Mouse (Mus musculus): Measurements from ENCODE around the gene Lypd4. TPM values are rescaled to one million over a fixed set of nuclear protein-coding genes. Genes with fewer than 3 reads are reported as not detected.
"Not testable (repeated sequence)": the region's sequence is repeated elsewhere in the genome, so short reads cannot be mapped to it uniquely, and the experiment has no call there.

The Lypd4 gene
- total and polyA plus RNA-seq, 2 experiments, result not detected

DNA sequence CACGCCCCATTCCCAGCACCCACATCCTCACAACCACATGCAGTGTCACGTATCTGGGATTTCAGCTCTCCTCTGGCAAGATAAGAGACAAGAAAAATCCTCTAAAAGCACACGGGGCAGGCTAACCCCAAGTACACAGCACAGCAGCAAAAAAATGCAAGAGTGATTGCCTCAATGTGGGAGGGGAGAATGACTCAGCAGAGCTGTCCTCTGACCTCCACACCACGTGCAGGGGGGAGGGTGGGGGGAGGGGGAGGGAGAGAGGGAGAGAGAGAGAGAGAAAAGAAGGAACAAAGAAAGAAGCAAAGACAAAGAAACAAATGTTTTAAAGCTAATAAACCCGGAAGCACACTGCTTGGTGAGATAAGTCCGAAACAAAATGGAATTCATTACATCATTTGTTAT, 18.8 kb downstream of the Lypd4 start:
- H3K36me3 ChIP-seq (ENCODE audit: control insufficient read depth, insufficient read depth, low read length), result no peaks in the 10 kb centered on the region
- no peaks in the 10 kb centered on the region for H3K27me3 ChIP-seq (ENCODE audit: control insufficient read depth, insufficient read depth, low read length)
- no peaks in the 10 kb centered on the region for H3K79me2 ChIP-seq (ENCODE audit: control insufficient read depth, insufficient read depth, low read length)
- H3K9ac ChIP-seq (ENCODE audit: low read depth, low read length), result no peak overlapping the region
- TF ChIP-seq POLR2A (IDR thresholded peaks at IDR 0.05; ENCODE audit: extremely low read depth, insufficient read depth, low read length) (no peak), CTCF (IDR thresholded peaks at IDR 0.05; ENCODE audit: low read depth, low read length) (no peak)
- 24% methylated on average over 6 of the region's 6 CpGs for WGBS
- H3K4me1 ChIP-seq (ENCODE audit: control insufficient read depth, insufficient read depth, low read length), result peaks cover 8% of the 10 kb centered on the region
- DNase-seq (ENCODE audit: extremely low read depth, low read depth, low spot score), result peak; percentile 86
- peak overlapping the region; percentile 72 for H3K27ac ChIP-seq (replicated peaks; ENCODE audit: insufficient read depth, low read depth, low read length)
- H3K4me3 ChIP-seq (ENCODE audit: insufficient read depth, low read depth, low read length), result no peak overlapping the region

DNA sequence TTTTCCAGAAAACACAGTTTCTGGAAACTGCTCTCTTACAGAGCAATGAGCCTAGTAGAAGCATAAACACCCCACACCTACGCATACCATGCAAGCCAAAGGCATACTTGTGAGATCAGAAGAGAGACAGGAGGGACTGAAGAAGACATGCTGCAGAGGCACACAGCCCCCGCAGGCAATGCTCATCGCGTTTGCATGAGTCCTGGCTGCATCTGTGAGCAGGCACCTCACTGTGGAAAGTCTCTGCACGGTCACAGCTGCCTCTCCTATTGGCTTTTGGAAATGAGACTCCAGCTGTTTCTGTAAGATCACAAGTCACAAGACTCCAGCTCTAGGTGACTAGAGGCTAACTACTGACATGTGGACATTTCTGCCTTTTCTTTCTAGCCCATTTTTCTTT, 19.6 kb downstream of the Lypd4 start:
- Histone ChIP-seq H3K36me3 (ENCODE audit: control insufficient read depth, insufficient read depth, low read length) (no peaks in the 10 kb centered on the region), H3K27ac (replicated peaks; ENCODE audit: insufficient read depth, low read depth, low read length) (peak overlapping the region; percentile 80), H3K27me3 (ENCODE audit: control insufficient read depth, insufficient read depth, low read length) (no peaks in the 10 kb centered on the region), H3K4me1 (ENCODE audit: control insufficient read depth, insufficient read depth, low read length) (peaks cover 8% of the 10 kb centered on the region), H3K4me3 (ENCODE audit: insufficient read depth, low read depth, low read length) (no peak overlapping the region), H3K79me2 (ENCODE audit: control insufficient read depth, insufficient read depth, low read length) (no peaks in the 10 kb centered on the region), H3K9ac (ENCODE audit: low read depth, low read length) (no peak overlapping the region)
- WGBS, result 11% methylated on average over 5 of the region's 5 CpGs
- no peak for TF ChIP-seq POLR2A (IDR thresholded peaks at IDR 0.05; ENCODE audit: extremely low read depth, insufficient read depth, low read length)
- TF ChIP-seq CTCF (IDR thresholded peaks at IDR 0.05; ENCODE audit: low read depth, low read length), result no peak
- no peak for DNase-seq (ENCODE audit: extremely low read depth, low read depth, low spot score)

DNA sequence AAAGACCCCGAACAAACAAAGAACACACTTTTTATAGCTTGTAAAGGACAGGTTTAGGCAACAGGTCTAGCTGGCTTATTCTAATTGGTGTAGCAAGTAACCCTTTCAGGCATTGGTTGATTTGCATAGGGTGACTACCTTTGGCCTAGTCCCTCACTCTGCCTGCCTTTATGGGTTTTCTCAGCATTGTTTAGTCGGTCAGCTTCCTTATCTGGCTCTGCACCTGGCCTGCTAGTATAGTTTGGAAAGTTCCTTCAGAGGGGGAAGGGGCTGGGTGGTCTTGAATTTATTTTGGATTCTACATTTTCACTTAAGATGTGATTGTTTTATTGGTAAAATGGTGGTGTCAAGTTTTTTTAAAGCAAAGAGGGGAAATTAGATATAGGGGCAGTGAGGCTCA, 23.2 kb downstream of the Lypd4 start:
- H3K27me3 ChIP-seq (ENCODE audit: control insufficient read depth, insufficient read depth, low read length), result not testable (repeated sequence)
- WGBS, result 43% methylated on average over 2 of the region's 2 CpGs

DNA sequence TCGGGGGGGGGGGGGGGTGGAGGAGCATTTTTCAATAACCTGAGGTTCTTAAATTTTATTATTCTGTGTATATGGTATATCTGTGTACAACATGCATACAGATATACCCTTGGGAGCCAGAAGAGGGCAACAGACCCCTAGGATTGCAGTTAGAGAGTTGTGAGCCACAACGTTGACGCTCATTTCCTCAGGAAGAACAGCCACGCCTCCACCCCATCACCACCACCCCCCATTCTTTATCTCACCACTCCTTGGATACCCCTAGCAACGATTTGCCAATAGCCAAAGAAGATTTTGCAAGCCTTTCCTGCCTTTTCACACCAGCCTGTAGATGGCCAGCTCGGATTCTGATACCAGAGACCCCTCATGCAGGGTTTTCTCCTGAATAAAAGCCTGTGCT, 24.0 kb downstream of the Lypd4 start:
- no peak for TF ChIP-seq CTCF (IDR thresholded peaks at IDR 0.05; ENCODE audit: low read depth, low read length)
- TF ChIP-seq POLR2A (IDR thresholded peaks at IDR 0.05; ENCODE audit: extremely low read depth, insufficient read depth, low read length), result no peak
- Histone ChIP-seq H3K27ac (replicated peaks; ENCODE audit: insufficient read depth, low read depth, low read length) (no peak overlapping the region), H3K9ac (ENCODE audit: low read depth, low read length) (no peak overlapping the region), H3K4me3 (ENCODE audit: insufficient read depth, low read depth, low read length) (no peak overlapping the region), H3K36me3 (ENCODE audit: control insufficient read depth, insufficient read depth, low read length) (no peaks in the 10 kb centered on the region), H3K27me3 (ENCODE audit: control insufficient read depth, insufficient read depth, low read length) (no peaks in the 10 kb centered on the region), H3K4me1 (ENCODE audit: control insufficient read depth, insufficient read depth, low read length) (peaks cover 19% of the 10 kb centered on the region), H3K79me2 (ENCODE audit: control insufficient read depth, insufficient read depth, low read length) (no peaks in the 10 kb centered on the region)
- WGBS, result 30% methylated on average over 6 of the region's 6 CpGs
- DNase-seq (ENCODE audit: extremely low read depth, low read depth, low spot score), result no peak

More for the DNA sequence above, 23.2 kb downstream of the Lypd4 start:
- H3K79me2 ChIP-seq (ENCODE audit: control insufficient read depth, insufficient read depth, low read length); H3K9ac ChIP-seq (ENCODE audit: low read depth, low read length); H3K27ac ChIP-seq (replicated peaks; ENCODE audit: insufficient read depth, low read depth, low read length); H3K36me3 ChIP-seq (ENCODE audit: control insufficient read depth, insufficient read depth, low read length); DNase-seq (ENCODE audit: extremely low read depth, low read depth, low spot score); H3K4me3 ChIP-seq (ENCODE audit: insufficient read depth, low read depth, low read length): not testable (repeated sequence)
- H3K4me1 ChIP-seq (ENCODE audit: control insufficient read depth, insufficient read depth, low read length), result peaks cover 20% of the 10 kb centered on the region

DNA sequence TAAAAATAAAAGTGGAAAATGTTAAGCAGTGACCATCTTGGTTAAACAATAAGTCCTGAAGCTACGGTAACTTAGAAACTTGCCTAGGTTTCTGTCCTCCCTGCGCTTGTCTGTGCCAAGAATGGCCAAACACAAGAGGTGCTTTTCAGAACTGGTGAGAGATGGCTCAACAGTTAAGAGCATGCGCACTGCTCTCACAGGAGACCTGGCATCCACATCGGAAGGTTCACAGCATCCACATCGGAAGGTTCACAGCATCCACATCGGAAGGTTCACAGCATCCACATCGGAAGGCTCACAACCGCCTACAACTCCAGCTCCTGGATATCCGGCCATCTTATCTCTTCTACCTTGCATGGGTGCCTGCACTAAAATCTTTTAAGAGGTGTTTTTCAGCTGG, 24.6 kb downstream of the Lypd4 start:
- WGBS, result 61% methylated on average over 9 of the region's 9 CpGs

DNA sequence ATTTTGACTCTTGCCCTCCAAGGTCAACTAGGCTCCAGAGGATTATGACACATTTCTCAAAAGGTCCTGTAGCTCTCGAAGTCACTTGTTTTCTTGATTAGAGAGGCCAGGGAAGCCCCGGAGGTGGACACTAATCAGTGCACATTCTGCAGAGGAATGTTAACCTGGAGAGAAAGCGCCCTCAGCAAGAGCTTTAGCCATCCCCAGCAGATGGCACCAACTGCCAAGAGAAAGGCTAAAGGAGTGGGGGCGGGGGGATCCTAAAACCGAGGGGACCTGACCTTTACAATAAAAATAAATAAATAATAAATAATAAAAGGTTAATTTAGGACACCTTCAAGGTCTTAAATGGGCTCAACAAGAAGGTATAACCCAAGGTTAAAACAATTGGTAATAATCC, 25.6 kb downstream of the Lypd4 start:
- H3K36me3 ChIP-seq (ENCODE audit: control insufficient read depth, insufficient read depth, low read length), result no peaks in the 10 kb centered on the region
- no peak overlapping the region for H3K4me3 ChIP-seq (ENCODE audit: insufficient read depth, low read depth, low read length)
- no peaks in the 10 kb centered on the region for H3K79me2 ChIP-seq (ENCODE audit: control insufficient read depth, insufficient read depth, low read length)
- DNase-seq (ENCODE audit: extremely low read depth, low read depth, low spot score), result no peak
- H3K9ac ChIP-seq (ENCODE audit: low read depth, low read length), result no peak overlapping the region
- TF ChIP-seq POLR2A (IDR thresholded peaks at IDR 0.05; ENCODE audit: extremely low read depth, insufficient read depth, low read length), result no peak
- TF ChIP-seq CTCF (IDR thresholded peaks at IDR 0.05; ENCODE audit: low read depth, low read length), result peak; percentile 53
- WGBS, result 19% methylated on average over 5 of the region's 5 CpGs
- peak overlapping the region; percentile 50 for H3K27ac ChIP-seq (replicated peaks; ENCODE audit: insufficient read depth, low read depth, low read length)
- peaks cover 12% of the 10 kb centered on the region; the same call in 1 of the 2 replicates for H3K4me1 ChIP-seq (ENCODE audit: control insufficient read depth, insufficient read depth, low read length)
- no peaks in the 10 kb centered on the region for H3K27me3 ChIP-seq (ENCODE audit: control insufficient read depth, insufficient read depth, low read length)

More for the DNA sequence above, 24.6 kb downstream of the Lypd4 start:
- H3K27ac ChIP-seq (replicated peaks; ENCODE audit: insufficient read depth, low read depth, low read length), result no peak overlapping the region
- peak; percentile 72 for DNase-seq (ENCODE audit: extremely low read depth, low read depth, low spot score)
- no peak overlapping the region for H3K4me3 ChIP-seq (ENCODE audit: insufficient read depth, low read depth, low read length)
- peaks cover 16% of the 10 kb centered on the region for H3K4me1 ChIP-seq (ENCODE audit: control insufficient read depth, insufficient read depth, low read length)
- TF ChIP-seq CTCF (IDR thresholded peaks at IDR 0.05; ENCODE audit: low read depth, low read length) (no peak), POLR2A (IDR thresholded peaks at IDR 0.05; ENCODE audit: extremely low read depth, insufficient read depth, low read length) (no peak)
- no peaks in the 10 kb centered on the region for H3K27me3 ChIP-seq (ENCODE audit: control insufficient read depth, insufficient read depth, low read length)
- H3K9ac ChIP-seq (ENCODE audit: low read depth, low read length), result no peak overlapping the region
- H3K79me2 ChIP-seq (ENCODE audit: control insufficient read depth, insufficient read depth, low read length), result no peaks in the 10 kb centered on the region
- no peaks in the 10 kb centered on the region for H3K36me3 ChIP-seq (ENCODE audit: control insufficient read depth, insufficient read depth, low read length)

Measured in liver, adult 2 months (tissue).